Mouse (Mus musculus) thymus, adult 2 months (tissue): ENCODE data around the gene Nyap1. TPM values are rescaled to one million over a fixed set of nuclear protein-coding genes. Genes with fewer than 3 reads are reported as not detected.
A peak's percentile ranks its signal among the peaks of the same experiment; 100 is the strongest.

ENCODE experiments used
- DNase-seq: peaks from one replicate; pipeline ENCODE4 v3.0.0; 2021
- H3K27ac ChIP-seq: fragments of 200-500 bp; 2 replicates; pipeline ENCODE4 v1.5.1; 2012; ENCODE audit warnings: low read length, control low read depth; ENCODE audit not compliant: control insufficient read depth, insufficient read depth
- H3K27me3 ChIP-seq: fragments of 200-500 bp; 2 replicates; pipeline ENCODE4 v1.6.1; 2012; ENCODE audit warnings: mild to moderate bottlenecking, low read length, moderate library complexity, mixed read lengths; ENCODE audit not compliant: control insufficient read depth, insufficient read depth
- H3K36me3 ChIP-seq: fragments of 200-500 bp; 2 replicates; pipeline ENCODE4 v1.6.1; 2012; ENCODE audit warnings: mild to moderate bottlenecking, low read length, moderate library complexity; ENCODE audit not compliant: control insufficient read depth, insufficient read depth
- H3K4me1 ChIP-seq: fragments of 200-500 bp; replicated peaks from 2 replicates; pipeline ENCODE4 v1.6.1; 2012; ENCODE audit warnings: low read length; ENCODE audit not compliant: control insufficient read depth, insufficient read depth
- H3K4me3 ChIP-seq: fragments of 200-500 bp; 2 replicates; pipeline ENCODE4 v1.5.1; 2012; ENCODE audit warnings: mild to moderate bottlenecking, low read length, control low read depth, moderate library complexity; ENCODE audit not compliant: control insufficient read depth, insufficient read depth
- CTCF ChIP-seq: fragments of 200-500 bp; IDR thresholded peaks from 2 replicates; pipeline ENCODE4 v1.5.1; 2012; ENCODE audit warnings: mild to moderate bottlenecking, control low read depth, low read length, moderate library complexity, borderline replicate concordance; ENCODE audit not compliant: control insufficient read depth, poor library complexity, insufficient read depth; ENCODE audit errors: extremely low read depth
- POLR2A ChIP-seq: fragments of 200-500 bp; IDR thresholded peaks from 2 replicates; pipeline ENCODE4 v1.6.1; 2012; ENCODE audit warnings: mild to moderate bottlenecking, low read length, control low read depth, moderate library complexity; ENCODE audit not compliant: control insufficient read depth, poor library complexity, insufficient read depth; ENCODE audit errors: extremely low read depth
- WGBS: fragments of 180-500 bp; shearing (Covaris S2); methylation state at CpG from one replicate; pipeline ENCODE4 v1.1.7; 2018; 5-methylcytosine and 5-hydroxymethylcytosine counted together
- polyA plus RNA-seq: library from polyadenylated mRNA; depleted of rRNA; stranded (reverse); fragments of >200 nt; gene quantifications from 2 replicates; pipeline ENCODE4 v1.2.3, GENCODE M21; 2012

Nyap1 gene
- polyA plus RNA-seq, 1 experiment: 97.2 TPM

DNA sequence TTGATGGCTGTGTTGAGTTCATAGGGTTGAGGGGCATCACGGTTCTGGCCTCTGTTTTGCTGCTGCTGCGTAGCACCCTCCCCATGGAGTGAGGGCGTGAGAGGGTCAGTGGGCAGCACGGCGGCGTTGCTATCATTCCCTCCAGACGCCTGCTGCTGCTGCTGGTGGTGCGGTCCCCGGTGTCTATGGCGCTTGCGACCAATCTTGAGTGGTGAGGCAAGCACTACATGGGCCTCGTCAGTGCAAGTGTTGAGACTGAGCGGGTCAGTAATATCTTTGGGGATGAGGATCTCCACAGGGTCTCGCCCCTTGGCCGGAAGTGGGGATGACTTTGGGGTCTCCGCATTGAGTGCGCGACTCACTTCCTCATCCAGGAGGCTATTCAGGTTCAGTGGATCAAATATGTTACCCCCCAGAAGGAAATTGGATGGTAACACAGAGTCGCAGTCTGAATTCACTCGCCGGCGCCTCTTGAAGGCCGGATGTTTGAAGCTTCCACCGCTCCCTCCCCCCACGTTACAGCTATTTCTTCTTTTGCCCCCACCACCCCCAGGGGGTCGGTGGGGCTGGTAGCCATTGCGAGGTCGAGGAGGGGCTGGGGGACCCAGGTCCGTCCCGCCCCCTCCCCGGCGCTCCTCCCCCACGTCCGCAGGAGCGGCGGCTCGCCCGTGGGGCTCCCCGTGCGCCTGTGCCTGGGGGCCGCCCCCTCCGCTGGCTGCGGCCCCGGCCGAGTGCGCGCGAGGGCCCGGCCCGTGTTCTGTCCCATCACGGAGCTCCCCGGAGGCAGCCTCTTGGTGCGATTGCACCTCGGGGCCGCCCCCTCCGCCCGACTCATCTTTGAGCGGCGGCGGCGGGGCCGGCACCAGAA, 44.0 kb upstream of the Nyap1 start:
- H3K36me3 ChIP-seq: peaks cover 15% of the 10 kb centered on the region
- 3% methylated on average over 59 of the region's 62 CpGs for WGBS
- peak overlapping the region; percentile 84 for H3K27ac ChIP-seq
- no peak for DNase-seq
- no peak for TF ChIP-seq CTCF
- no peak for TF ChIP-seq POLR2A
- no peaks in the 10 kb centered on the region for H3K27me3 ChIP-seq
- peak overlapping the region; percentile 64 for H3K4me3 ChIP-seq
- H3K4me1 ChIP-seq: peaks cover 25% of the 10 kb centered on the region

GRCm38 (mm10) chr5:137784546-137784945, 43.1 kb upstream of the Nyap1 start:
- Histone ChIP-seq H3K27me3 (no peaks in the 10 kb centered on the region), H3K36me3 (peaks cover 15% of the 10 kb centered on the region), H3K4me1 (peaks cover 28% of the 10 kb centered on the region), H3K4me3 (peak overlapping the region; percentile 64), H3K27ac (no peak overlapping the region)
- DNase-seq: no peak
- TF ChIP-seq CTCF: no peak
- no peak for TF ChIP-seq POLR2A
- 91% methylated on average over 14 of the region's 14 CpGs for WGBS

GRCm38 (mm10) chr5:137783901-137784540, 42.6 kb upstream of the Nyap1 start:
- 76% methylated on average over 9 of the region's 9 CpGs for WGBS
- TF ChIP-seq CTCF (no peak), POLR2A (no peak)
- peaks cover 28% of the 10 kb centered on the region for H3K4me1 ChIP-seq
- H3K27me3 ChIP-seq: no peaks in the 10 kb centered on the region
- peaks cover 15% of the 10 kb centered on the region for H3K36me3 ChIP-seq
- no peak overlapping the region for H3K4me3 ChIP-seq
- H3K27ac ChIP-seq: no peak overlapping the region
- no peak for DNase-seq

DNA sequence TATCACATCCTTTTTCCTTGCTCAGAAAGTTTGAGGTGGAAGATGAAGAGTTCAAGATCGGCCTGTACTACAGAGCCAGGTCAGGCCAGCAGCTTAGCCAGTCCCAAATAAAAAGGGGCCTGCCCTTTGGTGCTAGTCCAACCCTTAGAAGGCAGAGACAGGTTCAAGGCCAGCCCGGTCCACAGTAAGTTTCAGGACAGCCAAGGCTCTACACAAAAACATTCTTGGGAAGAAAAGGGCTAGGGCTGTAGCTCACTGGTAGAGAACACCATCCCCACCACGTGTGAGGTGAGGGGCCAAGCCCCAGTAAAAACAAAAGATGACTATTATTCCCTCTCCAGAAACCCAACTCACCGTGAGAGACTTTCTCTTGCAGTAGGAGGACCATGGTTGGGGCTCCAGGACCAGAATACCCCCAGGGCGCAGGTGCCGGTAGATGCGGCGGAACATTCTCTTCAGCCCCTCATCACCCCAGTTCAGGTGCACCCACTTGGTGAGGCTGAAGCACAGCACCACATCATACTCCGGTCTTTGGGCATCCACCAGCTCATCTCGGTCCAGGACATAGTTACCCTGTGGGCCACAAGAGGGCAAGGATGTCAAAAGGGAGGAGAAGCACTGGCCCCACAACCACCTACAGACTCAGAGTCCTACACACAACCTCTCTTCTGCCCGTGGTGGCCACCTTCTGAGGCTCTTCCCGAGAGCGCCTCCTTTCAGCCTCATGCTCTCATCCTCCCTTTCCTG, 41.5 kb upstream of the Nyap1 start:
- H3K27me3 ChIP-seq: no peaks in the 10 kb centered on the region
- peaks cover 27% of the 10 kb centered on the region for H3K4me1 ChIP-seq
- H3K36me3 ChIP-seq: peaks cover 15% of the 10 kb centered on the region
- DNase-seq: no peak
- H3K4me3 ChIP-seq: no peak overlapping the region
- H3K27ac ChIP-seq: no peak overlapping the region
- WGBS: 86% methylated on average over 13 of the region's 13 CpGs
- no peak for TF ChIP-seq CTCF

DNA sequence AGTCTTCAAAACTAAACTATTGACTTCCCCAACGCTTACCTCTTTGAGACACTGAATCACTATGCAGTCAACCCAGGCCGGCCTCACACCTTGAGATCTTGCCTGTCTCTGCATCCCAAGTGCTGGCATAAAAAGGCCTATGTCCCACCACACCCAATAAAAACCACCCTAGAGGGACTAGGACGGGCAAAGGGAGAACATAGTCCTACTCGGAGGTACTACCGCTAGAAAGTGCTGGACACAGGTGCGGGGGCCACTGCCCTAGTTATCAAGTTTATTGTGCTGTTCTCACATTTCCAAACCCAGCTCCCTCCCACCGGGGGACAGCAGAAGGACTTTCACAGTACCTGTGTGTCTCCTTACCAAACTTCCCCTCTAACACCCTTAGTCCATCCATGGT, 40.3 kb upstream of the Nyap1 start:
- Histone ChIP-seq H3K4me3 (no peak overlapping the region), H3K36me3 (peaks cover 15% of the 10 kb centered on the region), H3K27ac (no peak overlapping the region), H3K27me3 (no peaks in the 10 kb centered on the region), H3K4me1 (peaks cover 34% of the 10 kb centered on the region)
- no peak for DNase-seq
- 92% methylated on average over 7 of the region's 7 CpGs for WGBS
- no peak for TF ChIP-seq POLR2A
- TF ChIP-seq CTCF: no peak
